Mouse (Mus musculus) embryonic fibroblast, embryonic 13.5 days (primary cell): ENCODE results near the gene Gimap9. TPM values are rescaled to one million over a fixed set of nuclear protein-coding genes. Genes with fewer than 3 reads are reported as not detected.

Experiments
- H3K27ac ChIP-seq: 2 replicates; pipeline ENCODE4 v1.5.1; 2012; ENCODE audit warnings: low read length, control low read depth, inconsistent platforms; ENCODE audit not compliant: insufficient read depth
- H3K4me1 ChIP-seq: 2 replicates; pipeline ENCODE4 v1.6.1; 2011; ENCODE audit warnings: low read length; ENCODE audit not compliant: control insufficient read depth, insufficient read depth
- H3K4me3 ChIP-seq: 2 replicates; pipeline ENCODE4 v1.5.1; 2011; ENCODE audit warnings: mild to moderate bottlenecking, control low read depth, low read length; ENCODE audit not compliant: insufficient read depth
- CTCF ChIP-seq: IDR thresholded peaks from 2 replicates; pipeline ENCODE4 v1.5.1; 2011; ENCODE audit warnings: mild to moderate bottlenecking, control low read depth, low read length, moderate library complexity, borderline replicate concordance; ENCODE audit not compliant: insufficient read depth
- POLR2A ChIP-seq: IDR thresholded peaks from 2 replicates; pipeline ENCODE4 v1.6.1; 2011; ENCODE audit warnings: low read depth, mild to moderate bottlenecking, control low read depth, low read length, moderate library complexity
- polyA plus RNA-seq: library from polyadenylated mRNA; stranded (reverse); fragments of >200 nt; gene quantifications from 2 replicates; pipeline ENCODE4 v1.2.4, GENCODE M21; 2011; ENCODE audit warnings: low read depth; ENCODE audit not compliant: missing spikeins, insufficient read length

Gene Gimap9
- polyA plus RNA-seq, 1 experiment = 1.7 TPM

GRCm38 (mm10) chr6:48704146-48704545 is 28.2 kb downstream of the Gimap9 start:
- TF ChIP-seq POLR2A = no peak
- TF ChIP-seq CTCF = no peak
- Histone ChIP-seq H3K27ac (no peak overlapping the region), H3K4me3 (no peak overlapping the region), H3K4me1 (no peaks in the 10 kb centered on the region; the same call in 1 of the 2 replicates)

- no peak overlapping the region for H3K4me3 ChIP-seq
- no peak for TF ChIP-seq CTCF
- TF ChIP-seq POLR2A = no peak
- H3K4me1 ChIP-seq = no peaks in the 10 kb centered on the region; the same call in 1 of the 2 replicates
- no peak overlapping the region for H3K27ac ChIP-seq
Observed at GRCm38 (mm10) chr6:48706130-48706529, 30.2 kb downstream of the Gimap9 start.

- TF ChIP-seq CTCF = no peak
- no peak for TF ChIP-seq POLR2A
- Histone ChIP-seq H3K4me3 (no peak within 1 kb of the TSS), H3K27ac (no peak within 1 kb of the TSS), H3K4me1 (no peaks in the 10 kb centered on the region)
Observed at GRCm38 (mm10) chr6:48718455-48718854, 42.5 kb downstream of the Gimap9 start, which contains the start of the genes Gm28053 and Gimap7. Gene Gm28053 (plus strand): TSS chr6:48718607. Gene Gimap7 (plus strand): TSS chr6:48718621.

GRCm38 (mm10) chr6:48720326-48720725 is 44.4 kb downstream of the Gimap9 start:
- H3K4me1 ChIP-seq = no peaks in the 10 kb centered on the region
- no peak for TF ChIP-seq CTCF
- TF ChIP-seq POLR2A = no peak
- no peak overlapping the region for H3K4me3 ChIP-seq
- no peak overlapping the region for H3K27ac ChIP-seq

GRCm38 (mm10) chr6:48723468-48723867 is 47.5 kb downstream of the Gimap9 start:
- no peak overlapping the region for H3K4me3 ChIP-seq
- TF ChIP-seq POLR2A (no peak), CTCF (no peak)
- no peaks in the 10 kb centered on the region for H3K4me1 ChIP-seq
- H3K27ac ChIP-seq = no peak overlapping the region

GRCm38 (mm10) chr6:48725476-48725875 is 49.5 kb downstream of the Gimap9 start:
- H3K4me1 ChIP-seq = no peaks in the 10 kb centered on the region
- no peak overlapping the region for H3K4me3 ChIP-seq
- H3K27ac ChIP-seq = no peak overlapping the region
- TF ChIP-seq CTCF (no peak), POLR2A (no peak)

- Histone ChIP-seq H3K4me1 (no peaks in the 10 kb centered on the region), H3K27ac (no peak overlapping the region), H3K4me3 (no peak overlapping the region)
- no peak for TF ChIP-seq CTCF
- TF ChIP-seq POLR2A = no peak
Observed at GRCm38 (mm10) chr6:48727761-48728160, 51.8 kb downstream of the Gimap9 start.

Other genes with a start within 250 kb of the Gimap9 start
- 10.6 and 14.7 TPM in 2 replicates for gene Zfp467, start 230.3 kb upstream of the Gimap9 start, polyA plus RNA-seq
- 0.08 and 0.21 TPM in 2 replicates for gene Sspo, start 227.9 kb upstream of the Gimap9 start, polyA plus RNA-seq
- 13.9 and 18.2 TPM in 2 replicates for gene Atp6v0e2, start 138.5 kb upstream of the Gimap9 start, polyA plus RNA-seq
- 5.5 and 9.2 TPM in 2 replicates for gene Lrrc61, start 121.3 kb upstream of the Gimap9 start, polyA plus RNA-seq
- gene Rarres2, start 103.3 kb upstream of the Gimap9 start, polyA plus RNA-seq = 2.1 and 2.3 TPM in 2 replicates
- not detected in 2 replicates for gene Gm45021, start 86.5 kb upstream of the Gimap9 start, polyA plus RNA-seq
- gene Repin1, start 82.2 kb upstream of the Gimap9 start, polyA plus RNA-seq = 16.3 and 19.0 TPM in 2 replicates
- gene Gm44965, start 82.2 kb upstream of the Gimap9 start, polyA plus RNA-seq = not detected in 2 replicates
- 2.2 and 2.7 TPM in 2 replicates for gene Zfp775, start 74.1 kb upstream of the Gimap9 start, polyA plus RNA-seq
- gene AI854703, start 49.4 kb upstream of the Gimap9 start, polyA plus RNA-seq = 0.84 and 1.6 TPM in 2 replicates
- gene Gimap8, start 28.9 kb upstream of the Gimap9 start, polyA plus RNA-seq = not detected in 2 replicates
- gene Gimap4, start 8.4 kb downstream of the Gimap9 start, polyA plus RNA-seq = not detected in 2 replicates
- 0.72 and 0.88 TPM in 2 replicates for gene Gimap6, start 32.1 kb downstream of the Gimap9 start, polyA plus RNA-seq
- gene Gm28053, start 42.5 kb downstream of the Gimap9 start, polyA plus RNA-seq = not detected in 2 replicates
- not detected in 2 replicates for gene Gimap7, start 42.5 kb downstream of the Gimap9 start, polyA plus RNA-seq
- not detected in 2 replicates for gene Gimap1, start 62.9 kb downstream of the Gimap9 start, polyA plus RNA-seq
- gene Gimap5, start 70.1 kb downstream of the Gimap9 start, polyA plus RNA-seq = not detected in 2 replicates
- not detected in 2 replicates for gene Gimap3, start 94.7 kb downstream of the Gimap9 start, polyA plus RNA-seq
- gene Tmem176a, start 164.8 kb downstream of the Gimap9 start, polyA plus RNA-seq = 102 and 117 TPM in 2 replicates
- 119 and 168 TPM in 2 replicates for gene Tmem176b, start 165.4 kb downstream of the Gimap9 start, polyA plus RNA-seq
- not detected in 2 replicates for gene Aoc1, start 196.8 kb downstream of the Gimap9 start, polyA plus RNA-seq